Mouse (Mus musculus) cerebellum, adult 8-10 months (tissue): Measurements from ENCODE around the gene Slco3a1.

Experiments
- DNase-seq: peaks from one replicate; pipeline ENCODE4 v3.0.0; 2022

Gene Slco3a1

GRCm38 (mm10) chr7:74484024-74484385 is 70.6 kb downstream of the Slco3a1 start:
- no peak for DNase-seq

- no peak for DNase-seq
These were observed 71.1 kb downstream of the Slco3a1 start for GRCm38 (mm10) chr7:74483294-74484023.

- DNase-seq: no peak
These were observed 82.8 kb downstream of the Slco3a1 start for GRCm38 (mm10) chr7:74471740-74472139.

GRCm38 (mm10) chr7:74466886-74467285 is 87.7 kb downstream of the Slco3a1 start:
- no peak for DNase-seq

- peak; percentile 51 for DNase-seq
These were observed 89.9 kb downstream of the Slco3a1 start for GRCm38 (mm10) chr7:74464638-74465037.

- DNase-seq: peak; percentile 26
These were observed 92.1 kb downstream of the Slco3a1 start for GRCm38 (mm10) chr7:74462451-74462850.

GRCm38 (mm10) chr7:74461736-74462135 is 92.8 kb downstream of the Slco3a1 start:
- no peak for DNase-seq

GRCm38 (mm10) chr7:74461146-74461545 is 93.4 kb downstream of the Slco3a1 start:
- DNase-seq: no peak

GRCm38 (mm10) chr7:74459812-74460211 is 94.8 kb downstream of the Slco3a1 start:
- DNase-seq: no peak

GRCm38 (mm10) chr7:74459277-74459676 is 95.3 kb downstream of the Slco3a1 start:
- DNase-seq: no peak

- DNase-seq: peak; percentile 26
These were observed 95.9 kb downstream of the Slco3a1 start for GRCm38 (mm10) chr7:74458475-74459221.

GRCm38 (mm10) chr7:74457347-74457975 is 97.1 kb downstream of the Slco3a1 start:
- DNase-seq: peak; percentile 69

GRCm38 (mm10) chr7:74456781-74457180 is 97.8 kb downstream of the Slco3a1 start:
- DNase-seq: no peak

GRCm38 (mm10) chr7:74451047-74451446 is 103.5 kb downstream of the Slco3a1 start:
- no peak for DNase-seq

- no peak for DNase-seq
These were observed 104.8 kb downstream of the Slco3a1 start for GRCm38 (mm10) chr7:74449802-74450201.

- DNase-seq: no peak
These were observed 106.8 kb downstream of the Slco3a1 start for GRCm38 (mm10) chr7:74447781-74448180.

- DNase-seq: no peak
These were observed 109.4 kb downstream of the Slco3a1 start for GRCm38 (mm10) chr7:74445148-74445547.

GRCm38 (mm10) chr7:74442380-74442779 is 112.2 kb downstream of the Slco3a1 start:
- DNase-seq: no peak

GRCm38 (mm10) chr7:74437534-74437933 is 117.0 kb downstream of the Slco3a1 start:
- no peak for DNase-seq

GRCm38 (mm10) chr7:74436642-74437041 is 117.9 kb downstream of the Slco3a1 start:
- DNase-seq: no peak

- no peak for DNase-seq
These were observed 121.6 kb downstream of the Slco3a1 start for GRCm38 (mm10) chr7:74432950-74433349.

GRCm38 (mm10) chr7:74429252-74429651 is 125.3 kb downstream of the Slco3a1 start:
- DNase-seq: no peak

GRCm38 (mm10) chr7:74427135-74427534 is 127.4 kb downstream of the Slco3a1 start:
- DNase-seq: no peak

- DNase-seq: no peak
These were observed 128.6 kb downstream of the Slco3a1 start for GRCm38 (mm10) chr7:74425941-74426340.
